Mouse (Mus musculus) T-cell, adult 2 months (primary cell): ENCODE data around the gene Tex261.
"Not testable (repeated sequence)": the region's sequence is repeated elsewhere in the genome, so short reads cannot be mapped to it uniquely, and the experiment has no call there.

Experiments
- DNase-seq: peaks from one replicate; pipeline ENCODE4 v3.0.0; 2022; ENCODE audit warnings: low spot score

The Tex261 gene

GRCm38 (mm10) chr6:83775638-83776293, at the start of gene Tex261:
Tex261 (minus strand) TSS chr6:83775813.
- DNase-seq, result peak; percentile 88

- no peak for DNase-seq
Observed at GRCm38 (mm10) chr6:83821856-83822255, 46.2 kb upstream of the Tex261 start.

GRCm38 (mm10) chr6:83820727-83821515, 45.3 kb upstream of the Tex261 start:
- DNase-seq, result no peak

- no peak for DNase-seq
Observed at GRCm38 (mm10) chr6:83818996-83819395, 43.4 kb upstream of the Tex261 start.

- no peak for DNase-seq
Observed at GRCm38 (mm10) chr6:83815801-83816200, 40.2 kb upstream of the Tex261 start.

GRCm38 (mm10) chr6:83802846-83803245, 27.2 kb upstream of the Tex261 start:
- DNase-seq, result no peak

- no peak for DNase-seq
Observed at GRCm38 (mm10) chr6:83802033-83802432, 26.4 kb upstream of the Tex261 start.

GRCm38 (mm10) chr6:83796686-83797085, 21.1 kb upstream of the Tex261 start:
- DNase-seq, result no peak

- DNase-seq, result no peak
Observed at GRCm38 (mm10) chr6:83795492-83795900, 19.9 kb upstream of the Tex261 start.

- DNase-seq, result peak; percentile 98
Observed at GRCm38 (mm10) chr6:83794760-83795296, 19.2 kb upstream of the Tex261 start, which contains the start of gene Nagk. Nagk (plus strand) TSS chr6:83794982.

- DNase-seq, result no peak
Observed at GRCm38 (mm10) chr6:83791251-83791890, 15.8 kb upstream of the Tex261 start.

- not testable (repeated sequence) for DNase-seq
Observed at GRCm38 (mm10) chr6:83790533-83790932, 14.9 kb upstream of the Tex261 start.

- no peak for DNase-seq
Observed at GRCm38 (mm10) chr6:83788554-83788953, 12.9 kb upstream of the Tex261 start.

- no peak for DNase-seq
Observed at GRCm38 (mm10) chr6:83786426-83786825, 10.8 kb upstream of the Tex261 start.

- peak; percentile 58 for DNase-seq
Observed at GRCm38 (mm10) chr6:83779026-83779425, 3.4 kb upstream of the Tex261 start.

- no peak for DNase-seq
Observed at GRCm38 (mm10) chr6:83778306-83778705, 2.7 kb upstream of the Tex261 start.

- DNase-seq, result peak; percentile 13
Observed at GRCm38 (mm10) chr6:83774781-83775563, 641 bp downstream of the Tex261 start.

GRCm38 (mm10) chr6:83774126-83774525, 1.5 kb downstream of the Tex261 start:
- no peak for DNase-seq

- DNase-seq, result no peak
Observed at GRCm38 (mm10) chr6:83768485-83768884, 7.1 kb downstream of the Tex261 start.

GRCm38 (mm10) chr6:83766982-83767381, 8.6 kb downstream of the Tex261 start:
- DNase-seq, result no peak

GRCm38 (mm10) chr6:83762880-83763431, 12.7 kb downstream of the Tex261 start:
- DNase-seq, result peak; percentile 24
